Mouse (Mus musculus): Measurements from ENCODE around the gene Fosl2.

DNA sequence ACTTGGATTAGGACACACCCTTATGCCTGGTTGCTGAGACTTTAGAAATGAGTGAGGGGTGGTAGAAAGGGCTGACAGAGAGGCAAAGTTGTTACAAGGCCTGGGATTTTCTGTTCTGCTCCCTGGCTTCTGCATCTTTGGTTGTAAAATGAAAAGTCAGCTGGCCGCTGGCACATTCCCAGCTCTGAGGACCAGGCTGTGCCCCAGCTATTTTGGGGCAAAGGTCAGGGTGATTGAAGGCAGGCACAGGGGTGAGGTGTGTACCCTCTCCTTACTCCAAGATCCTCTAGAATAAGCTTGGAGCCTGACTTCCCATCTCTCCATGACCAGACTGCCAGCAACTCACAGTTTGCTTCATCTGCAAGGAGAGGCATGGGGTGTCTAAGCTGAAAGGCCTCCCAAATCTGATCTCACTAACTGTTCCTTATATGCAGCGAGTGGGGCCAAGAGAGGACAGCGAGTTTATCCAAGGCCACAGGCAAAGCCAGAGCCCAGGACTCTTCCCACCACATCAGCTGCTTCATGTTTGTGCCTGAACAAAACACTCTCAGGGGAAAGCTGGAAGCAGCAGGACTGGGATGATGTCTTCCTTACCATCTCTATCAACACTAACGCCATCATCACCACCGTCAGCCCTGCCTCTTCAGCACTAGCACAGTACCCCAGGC lies 29.0 kb upstream of the Fosl2 start:
- TF ChIP-seq CTCF (IDR thresholded peaks at IDR 0.05; ENCODE audit: low read depth) (no peak), EP300 (IDR thresholded peaks at IDR 0.05; ENCODE audit: low read depth) (no peak)

Data from heart, postnatal 0 days (tissue).